Mouse (Mus musculus) ES-E14 (cell line): Measurements from ENCODE around the gene Ufm1.

ENCODE experiments used
- CHD2 ChIP-seq: IDR thresholded peaks from 2 replicates; pipeline ENCODE4 v1.6.1; 2014; ENCODE audit warnings: mild to moderate bottlenecking, low read depth, low read length, inconsistent platforms
- HCFC1 ChIP-seq: IDR thresholded peaks from 2 replicates; pipeline ENCODE4 v1.6.1; 2012; ENCODE audit warnings: low read length, inconsistent platforms, borderline replicate concordance; ENCODE audit not compliant: insufficient read depth
- ZC3H11A ChIP-seq: IDR thresholded peaks from 2 replicates; pipeline ENCODE4 v1.6.1; 2012; ENCODE audit warnings: low read depth, mild to moderate bottlenecking, inconsistent platforms, low read length, borderline replicate concordance
- ZNF384 ChIP-seq: IDR thresholded peaks from 2 replicates; pipeline ENCODE4 v1.6.1; 2012; ENCODE audit warnings: low read depth, low read length, inconsistent platforms

GRCm38 (mm10) chr3:53868212-53868611 is 4.6 kb upstream of the Ufm1 start:
- TF ChIP-seq CHD2 (no peak), HCFC1 (no peak), ZNF384 (no peak), ZC3H11A (no peak)
